In the genomic region with DNA sequence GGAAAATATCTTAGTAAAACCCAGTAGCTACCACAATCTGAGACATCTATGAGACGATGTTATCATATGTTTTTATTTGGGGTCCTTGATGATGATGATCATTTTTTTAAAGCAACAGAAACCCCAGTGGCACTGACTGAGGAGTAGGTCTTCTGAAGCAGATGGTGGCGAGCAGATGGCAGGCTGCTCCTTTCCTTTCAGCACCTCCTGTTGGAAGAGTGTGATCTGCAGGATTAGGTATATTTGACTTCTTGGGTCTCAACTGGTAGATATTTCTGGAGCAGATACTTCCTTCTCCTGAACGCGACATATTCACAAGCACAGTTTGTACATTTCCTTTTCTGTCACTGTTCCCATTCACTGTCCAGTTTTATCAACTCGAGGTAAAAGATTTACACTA, we compare ENCODE assay signal across 16 mouse cellular contexts.
DNase-seq lines count a peak whose midpoint lies in the region.
"Had no signal": no experiment of that assay in that cellular context is flagged by ENCODE, and none has a peak within 500 bp of the region (broad histone marks: within the 10 kb centered on the region; RNA-seq: fewer than 3 reads in every experiment).

No protein-coding gene starts in this region.

- intact Hi-C loops in left cerebral cortex, postnatal 36 days (cut with DNase I), result no loop called here

- DNase-seq in cerebellum, adult 9-10 months, result peak; percentile 1
- no peak for DNase-seq in cerebellum, postnatal 4 days (ENCODE audit: low spot score in 2 of 2)
- DNase-seq in brain, adult 2 months (ENCODE audit: low read depth, low spot score), result peak; percentile 76
- DNase-seq in frontal cortex, postnatal 36 days (ENCODE audit: low spot score in 2 of 2), result peak; percentile 52 to 77
- peak; percentile 56 to 58 for DNase-seq in left cerebral cortex, postnatal 36 days (ENCODE audit: low spot score in 2 of 2)
- DNase-seq in lung, postnatal 25 days (ENCODE audit: low spot score), result no peak
- DNase-seq in adrenal gland, postnatal 14 days, result no peak
- DNase-seq in yolk sac, embryonic 10.5 days (ENCODE audit: low spot score), result no peak
- DNase-seq: adrenal gland, postnatal 10 days; cerebellum, adult 18-20 months; gastrocnemius, adult 2 months; heart, adult 11 months; kidney, postnatal 4 days; liver, postnatal 0 days; lung, postnatal 10 days; thymus, adult 2 months had no signal

Comparison
In these comparisons a context has a peak if more than half of its experiments do, and no peak if none do; other contexts are left out.
1. DNase-seq: peak in cerebellum, adult 9-10 months (single experiment), brain, adult 2 months (single experiment), frontal cortex, postnatal 36 days (2 of 2) and left cerebral cortex, postnatal 36 days (2 of 2); none in cerebellum, postnatal 4 days (0 of 2), lung, postnatal 25 days (single experiment), adrenal gland, postnatal 14 days (single experiment) and yolk sac, embryonic 10.5 days (single experiment).